Mouse (Mus musculus): ENCODE data around the gene Usp12. TPM values are rescaled to one million over a fixed set of nuclear protein-coding genes. Genes with fewer than 3 reads are reported as not detected.

Gene Usp12
- polyA plus RNA-seq, 1 experiment: 18.9 TPM

GRCm38 (mm10) chr5:146776988-146777639 is 17.7 kb downstream of the Usp12 start:
- Histone ChIP-seq H3K36me3 (ENCODE audit: control insufficient read depth, insufficient read depth, low read length) (no peaks in the 10 kb centered on the region), H3K27me3 (replicated peaks; ENCODE audit: control insufficient read depth, insufficient read depth, low read length) (no peaks in the 10 kb centered on the region), H3K4me1 (ENCODE audit: control insufficient read depth, insufficient read depth, low read length) (peaks cover 36% of the 10 kb centered on the region), H3K4me3 (ENCODE audit: insufficient read depth, low read depth, low read length) (no peak overlapping the region), H3K27ac (ENCODE audit: insufficient read depth, low read depth, low read length) (peak overlapping the region; percentile 6; the same call in 1 of the 2 replicates)
- DNase-seq: no peak
- TF ChIP-seq POLR2A (IDR thresholded peaks at IDR 0.05; ENCODE audit: low read depth, low read length) (no peak), CTCF (conservative IDR thresholded peaks at IDR 0.05; ENCODE audit: insufficient read depth, insufficient read length, low read depth, low read length) (no peak)
- WGBS: 33% methylated on average over 13 of the region's 13 CpGs

- WGBS: 5% methylated on average over 11 of the region's 11 CpGs
- Histone ChIP-seq H3K4me1 (ENCODE audit: control insufficient read depth, insufficient read depth, low read length) (peaks cover 29% of the 10 kb centered on the region), H3K27me3 (replicated peaks; ENCODE audit: control insufficient read depth, insufficient read depth, low read length) (no peaks in the 10 kb centered on the region), H3K4me3 (ENCODE audit: insufficient read depth, low read depth, low read length) (no peak overlapping the region), H3K36me3 (ENCODE audit: control insufficient read depth, insufficient read depth, low read length) (no peaks in the 10 kb centered on the region), H3K27ac (ENCODE audit: insufficient read depth, low read depth, low read length) (peak overlapping the region; percentile 82)
- DNase-seq: peak; percentile 95
- TF ChIP-seq POLR2A (IDR thresholded peaks at IDR 0.05; ENCODE audit: low read depth, low read length): no peak
- TF ChIP-seq CTCF (conservative IDR thresholded peaks at IDR 0.05; ENCODE audit: insufficient read depth, insufficient read length, low read depth, low read length): no peak
Observed at GRCm38 (mm10) chr5:146771982-146772381, 22.8 kb downstream of the Usp12 start.

GRCm38 (mm10) chr5:146770002-146770848 is 24.6 kb downstream of the Usp12 start:
- 9% methylated on average over 15 of the region's 15 CpGs for WGBS
- peak; percentile 61 for DNase-seq
- Histone ChIP-seq H3K27me3 (replicated peaks; ENCODE audit: control insufficient read depth, insufficient read depth, low read length) (no peaks in the 10 kb centered on the region), H3K36me3 (ENCODE audit: control insufficient read depth, insufficient read depth, low read length) (no peaks in the 10 kb centered on the region), H3K4me3 (ENCODE audit: insufficient read depth, low read depth, low read length) (no peak overlapping the region), H3K27ac (ENCODE audit: insufficient read depth, low read depth, low read length) (peak overlapping the region; percentile 40), H3K4me1 (ENCODE audit: control insufficient read depth, insufficient read depth, low read length) (peaks cover 25% of the 10 kb centered on the region)
- TF ChIP-seq POLR2A (IDR thresholded peaks at IDR 0.05; ENCODE audit: low read depth, low read length) (no peak), CTCF (conservative IDR thresholded peaks at IDR 0.05; ENCODE audit: insufficient read depth, insufficient read length, low read depth, low read length) (no peak)

- Histone ChIP-seq H3K4me3 (ENCODE audit: insufficient read depth, low read depth, low read length) (no peak overlapping the region), H3K27ac (ENCODE audit: insufficient read depth, low read depth, low read length) (no peak overlapping the region), H3K4me1 (ENCODE audit: control insufficient read depth, insufficient read depth, low read length) (peaks cover 9% of the 10 kb centered on the region), H3K36me3 (ENCODE audit: control insufficient read depth, insufficient read depth, low read length) (no peaks in the 10 kb centered on the region), H3K27me3 (replicated peaks; ENCODE audit: control insufficient read depth, insufficient read depth, low read length) (no peaks in the 10 kb centered on the region)
- WGBS: 81% methylated on average over 5 of the region's 5 CpGs
- TF ChIP-seq POLR2A (IDR thresholded peaks at IDR 0.05; ENCODE audit: low read depth, low read length) (no peak), CTCF (conservative IDR thresholded peaks at IDR 0.05; ENCODE audit: insufficient read depth, insufficient read length, low read depth, low read length) (no peak)
- DNase-seq: no peak
Observed at GRCm38 (mm10) chr5:146765791-146766190, 29.0 kb downstream of the Usp12 start.

- TF ChIP-seq CTCF (conservative IDR thresholded peaks at IDR 0.05; ENCODE audit: insufficient read depth, insufficient read length, low read depth, low read length) (no peak), POLR2A (IDR thresholded peaks at IDR 0.05; ENCODE audit: low read depth, low read length) (no peak)
Observed at GRCm38 (mm10) chr5:146759159-146759558, 35.6 kb downstream of the Usp12 start.

GRCm38 (mm10) chr5:146757921-146758320 is 36.9 kb downstream of the Usp12 start:
- H3K27ac ChIP-seq (ENCODE audit: insufficient read depth, low read depth, low read length): no peak overlapping the region
- no peaks in the 10 kb centered on the region for H3K36me3 ChIP-seq (ENCODE audit: control insufficient read depth, insufficient read depth, low read length)
- no peak overlapping the region for H3K4me3 ChIP-seq (ENCODE audit: insufficient read depth, low read depth, low read length)
- no peaks in the 10 kb centered on the region for H3K27me3 ChIP-seq (replicated peaks; ENCODE audit: control insufficient read depth, insufficient read depth, low read length)
- H3K4me1 ChIP-seq (ENCODE audit: control insufficient read depth, insufficient read depth, low read length): no peaks in the 10 kb centered on the region; the same call in 1 of the 2 replicates
- WGBS: 62% methylated on average over 6 of the region's 6 CpGs
- DNase-seq: no peak
- no peak for TF ChIP-seq CTCF (conservative IDR thresholded peaks at IDR 0.05; ENCODE audit: insufficient read depth, insufficient read length, low read depth, low read length)
- no peak for TF ChIP-seq POLR2A (IDR thresholded peaks at IDR 0.05; ENCODE audit: low read depth, low read length)

More at GRCm38 (mm10) chr5:146759159-146759558, 35.6 kb downstream of the Usp12 start:
- no peak overlapping the region for H3K27ac ChIP-seq (ENCODE audit: insufficient read depth, low read depth, low read length)
- peak; percentile 71 for DNase-seq
- H3K4me1 ChIP-seq (ENCODE audit: control insufficient read depth, insufficient read depth, low read length): no peaks in the 10 kb centered on the region; the same call in 1 of the 2 replicates
- 55% methylated on average over 6 of the region's 6 CpGs for WGBS
- no peaks in the 10 kb centered on the region for H3K36me3 ChIP-seq (ENCODE audit: control insufficient read depth, insufficient read depth, low read length)
- no peak overlapping the region for H3K4me3 ChIP-seq (ENCODE audit: insufficient read depth, low read depth, low read length)
- no peaks in the 10 kb centered on the region for H3K27me3 ChIP-seq (replicated peaks; ENCODE audit: control insufficient read depth, insufficient read depth, low read length)

- no peak overlapping the region for H3K4me3 ChIP-seq (ENCODE audit: insufficient read depth, low read depth, low read length)
- 52% methylated on average over 5 of the region's 5 CpGs for WGBS
- peak; percentile 46 for DNase-seq
- H3K27ac ChIP-seq (ENCODE audit: insufficient read depth, low read depth, low read length): no peak overlapping the region
- TF ChIP-seq POLR2A (IDR thresholded peaks at IDR 0.05; ENCODE audit: low read depth, low read length) (no peak), CTCF (conservative IDR thresholded peaks at IDR 0.05; ENCODE audit: insufficient read depth, insufficient read length, low read depth, low read length) (no peak; the same call in 1 of the 2 replicates)
- no peaks in the 10 kb centered on the region for H3K27me3 ChIP-seq (replicated peaks; ENCODE audit: control insufficient read depth, insufficient read depth, low read length)
- H3K36me3 ChIP-seq (ENCODE audit: control insufficient read depth, insufficient read depth, low read length): no peaks in the 10 kb centered on the region
- H3K4me1 ChIP-seq (ENCODE audit: control insufficient read depth, insufficient read depth, low read length): no peaks in the 10 kb centered on the region; the same call in 1 of the 2 replicates
Observed at GRCm38 (mm10) chr5:146757316-146757715, 37.5 kb downstream of the Usp12 start.

Measured in kidney, adult 2 months (tissue).